Mouse (Mus musculus) MEL (cell line): ENCODE data around the gene Lpar3. TPM values are rescaled to one million over a fixed set of nuclear protein-coding genes. Genes with fewer than 3 reads are reported as not detected.

Experiments
- DNase-seq: peaks from one replicate; pipeline ENCODE4 v3.0.0; 2011; ENCODE audit warnings: low read depth, low spot score
- H3K27ac ChIP-seq: 2 replicates; pipeline ENCODE4 v1.5.1; 2012; ENCODE audit warnings: low read depth, mild to moderate bottlenecking, control low read depth, low read length, moderate library complexity; ENCODE audit not compliant: control insufficient read depth
- H3K27me3 ChIP-seq, 2 experiments: fragments of 150-350 bp in 1 of 2; sonication (generic) in 1 of 2; 2 replicates each; pipeline ENCODE4 v1.6.1; 2012; ENCODE audit warnings: low read length in 2 of 2, mild to moderate bottlenecking in 2 of 2, improper control_type of control experiment in 1 of 2, moderate library complexity in 1 of 2; ENCODE audit not compliant: insufficient read depth in 2 of 2, control insufficient read depth in 1 of 2
- H3K36me3 ChIP-seq, 2 experiments: 2 replicates each; pipeline ENCODE4 v1.6.1; 2012 to 2014; ENCODE audit warnings: low read length in 2 of 2, improper control_type of control experiment in 1 of 2, inconsistent platforms in 1 of 2, mild to moderate bottlenecking in 1 of 2; ENCODE audit not compliant: insufficient read depth in 2 of 2, control insufficient read depth in 1 of 2
- H3K4me1 ChIP-seq, 2 experiments: fragments of 150-350 bp in 1 of 2; sonication (generic) in 1 of 2; 2 replicates each; pipeline ENCODE4 v1.6.1; 2012; ENCODE audit warnings: low read length in 2 of 2, improper control_type of control experiment in 1 of 2, mild to moderate bottlenecking in 1 of 2; ENCODE audit not compliant: insufficient read depth in 2 of 2, control insufficient read depth in 1 of 2
- H3K4me3 ChIP-seq, 2 experiments: fragments of 150-350 bp in 1 of 2; sonication (generic) in 1 of 2; 2 replicates each; pipeline ENCODE4 v1.5.1; 2012; ENCODE audit warnings: low read depth in 2 of 2, low read length in 2 of 2, mild to moderate bottlenecking in 2 of 2, moderate library complexity in 2 of 2, control low read depth in 1 of 2, improper control_type of control experiment in 1 of 2; ENCODE audit not compliant: control insufficient read depth in 1 of 2, insufficient read depth in 1 of 2
- H3K79me2 ChIP-seq: 2 replicates; pipeline ENCODE4 v1.6.1; 2012; ENCODE audit warnings: mild to moderate bottlenecking, low read length, moderate library complexity; ENCODE audit not compliant: control insufficient read depth, poor library complexity, insufficient read depth
- H3K9ac ChIP-seq: 2 replicates; pipeline ENCODE4 v1.6.1; 2012; ENCODE audit warnings: low read depth, mild to moderate bottlenecking, control low read depth, low read length, moderate library complexity; ENCODE audit not compliant: control insufficient read depth, poor library complexity, severe bottlenecking
- H3K9me3 ChIP-seq: fragments of 150-350 bp; sonication (generic); replicated peaks from 2 replicates; pipeline ENCODE4 v1.6.1; 2012; ENCODE audit warnings: mild to moderate bottlenecking, low read length, improper control_type of control experiment, moderate library complexity; ENCODE audit not compliant: insufficient read depth
- BHLHE40 ChIP-seq: IDR thresholded peaks from 2 replicates; pipeline ENCODE4 v1.6.1; 2012; ENCODE audit warnings: low read depth, mild to moderate bottlenecking, inconsistent platforms, low read length, improper control_type of control experiment, borderline replicate concordance
- CHD2 ChIP-seq: IDR thresholded peaks from 2 replicates; pipeline ENCODE4 v1.6.1; 2011; ENCODE audit warnings: low read length, improper control_type of control experiment
- GATA1 ChIP-seq: IDR thresholded peaks from 2 replicates; pipeline ENCODE4 v1.6.1; 2011; ENCODE audit warnings: low read depth, low read length, improper control_type of control experiment
- JUND ChIP-seq: IDR thresholded peaks from 2 replicates; pipeline ENCODE4 v1.6.1; 2011; ENCODE audit warnings: low read depth, mild to moderate bottlenecking, improper control_type of control experiment, low read length
- KAT2A ChIP-seq: conservative IDR thresholded peaks from 2 replicates; pipeline ENCODE4 v1.6.1; 2012; ENCODE audit warnings: low read depth, low read length, improper control_type of control experiment, inconsistent platforms
- MAZ ChIP-seq: IDR thresholded peaks from 2 replicates; pipeline ENCODE4 v1.6.1; 2012; ENCODE audit warnings: low read depth, mild to moderate bottlenecking, inconsistent platforms, low read length, improper control_type of control experiment
- MEF2A ChIP-seq: IDR thresholded peaks from 2 replicates; pipeline ENCODE4 v1.6.1; 2014; ENCODE audit warnings: low read depth, mild to moderate bottlenecking, inconsistent platforms, low read length, improper control_type of control experiment; ENCODE audit not compliant: poor library complexity, insufficient replicate concordance, severe bottlenecking; ENCODE audit errors: extremely low read depth
- POLR2A ChIP-seq, 2 experiments: IDR thresholded peaks; 2 replicates each; pipeline ENCODE4 v1.6.1; 2011 to 2012; ENCODE audit warnings: low read length in 2 of 2, mild to moderate bottlenecking in 2 of 2, control low read depth in 1 of 2, improper control_type of control experiment in 1 of 2, low read depth in 1 of 2, moderate library complexity in 1 of 2; ENCODE audit not compliant: control insufficient read depth in 1 of 2, insufficient read depth in 1 of 2, poor library complexity in 1 of 2
- POLR2AphosphoS5 ChIP-seq: IDR thresholded peaks from 2 replicates; pipeline ENCODE4 v1.6.1; 2012; ENCODE audit warnings: low read depth, borderline replicate concordance, mild to moderate bottlenecking, inconsistent platforms, low read length, moderate library complexity, mixed read lengths
- RAD21 ChIP-seq: IDR thresholded peaks from 2 replicates; pipeline ENCODE4 v1.6.1; 2011; ENCODE audit warnings: mild to moderate bottlenecking, low read depth, low read length, improper control_type of control experiment
- RCOR1 ChIP-seq: IDR thresholded peaks from 2 replicates; pipeline ENCODE4 v1.6.1; 2012; ENCODE audit warnings: low read depth, mild to moderate bottlenecking, inconsistent platforms, low read length, improper control_type of control experiment
- SIN3A ChIP-seq: IDR thresholded peaks from 2 replicates; pipeline ENCODE4 v1.6.1; 2012; ENCODE audit warnings: low read length, improper control_type of control experiment, inconsistent platforms
- TBP ChIP-seq: IDR thresholded peaks from 2 replicates; pipeline ENCODE4 v1.8.0; 2011; ENCODE audit warnings: low read depth, low read length, improper control_type of control experiment
- UBTF ChIP-seq: IDR thresholded peaks from 2 replicates; pipeline ENCODE4 v1.6.1; 2012; ENCODE audit warnings: low read depth, mild to moderate bottlenecking, inconsistent platforms, low read length, improper control_type of control experiment, moderate library complexity, borderline replicate concordance; ENCODE audit not compliant: insufficient read depth
- USF1 ChIP-seq: IDR thresholded peaks from 2 replicates; pipeline ENCODE4 v1.6.1; 2014; ENCODE audit warnings: low read depth, mild to moderate bottlenecking, inconsistent platforms, low read length, improper control_type of control experiment, moderate library complexity
- USF2 ChIP-seq, 2 experiments: IDR thresholded peaks; 2 replicates each; pipeline ENCODE4 v1.6.1; 2011 to 2012; ENCODE audit warnings: improper control_type of control experiment in 2 of 2, low read length in 2 of 2, borderline replicate concordance in 1 of 2, inconsistent platforms in 1 of 2, low read depth in 1 of 2, mild to moderate bottlenecking in 1 of 2; ENCODE audit not compliant: insufficient read depth in 1 of 2
- ZKSCAN1 ChIP-seq: IDR thresholded peaks from 2 replicates; pipeline ENCODE4 v1.6.1; 2012; ENCODE audit warnings: low read depth, mild to moderate bottlenecking, inconsistent platforms, low read length, improper control_type of control experiment, moderate library complexity
- ZMIZ1 ChIP-seq: IDR thresholded peaks from 2 replicates; pipeline ENCODE4 v1.6.1; 2012; ENCODE audit warnings: low read depth, mild to moderate bottlenecking, inconsistent platforms, low read length, improper control_type of control experiment, moderate library complexity
- polyA plus RNA-seq, 2 experiments: library from polyadenylated mRNA; stranded (reverse) in 1 of 2; unstranded in 1 of 2; fragments of >175 nt in 1 of 2; fragments of >200 nt in 1 of 2; gene quantifications; 2 replicates each; pipeline versions ENCODE4 v1.2.1 to v1.2.4; 2012; ENCODE audit warnings: low replicate concordance in 2 of 2, low read depth in 1 of 2; ENCODE audit not compliant: insufficient read length in 2 of 2, insufficient read depth in 1 of 2, missing spikeins in 1 of 2
- total RNA-seq: library from RNA; depleted of rRNA; stranded (reverse); fragments of 300-350 nt; gene quantifications from 2 replicates; pipeline ENCODE4 v1.2.3, GENCODE M21; 2012

Lpar3 gene
- total and polyA plus RNA-seq, 3 experiments, result not detected

DNA sequence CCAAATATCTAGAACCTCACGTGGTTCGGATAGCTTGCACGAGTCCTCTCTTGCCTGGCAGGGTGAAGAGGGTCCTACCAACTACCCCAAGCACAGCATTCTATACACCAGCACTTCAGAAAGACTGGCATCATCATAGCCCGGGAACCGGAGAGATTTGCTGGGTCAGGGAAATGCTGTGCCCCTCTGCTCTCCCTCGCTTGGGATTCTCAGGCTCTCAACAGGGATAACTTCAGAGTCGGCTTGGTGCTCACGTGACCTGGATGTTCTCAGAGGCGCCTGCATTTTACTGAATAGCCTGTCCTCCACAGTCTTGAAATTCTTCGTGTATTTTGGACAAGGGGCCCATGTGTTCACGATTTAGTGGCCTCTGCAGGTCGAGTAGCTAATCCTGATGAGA lies 23.0 kb upstream of the Lpar3 start:
- no peaks in the 10 kb centered on the region for H3K9me3 ChIP-seq
- H3K4me1 ChIP-seq, result no peaks in the 10 kb centered on the region
- DNase-seq, result no peak
- no peak overlapping the region for H3K9ac ChIP-seq
- H3K27me3 ChIP-seq, result peaks cover 0 to 6% of the 10 kb centered on the region in 2 experiments; a peak in 2 of 4 replicates
- no peak for TF ChIP-seq MEF2A
- TF ChIP-seq SIN3A, result no peak
- TF ChIP-seq ZMIZ1, result no peak
- TF ChIP-seq GATA1, result no peak
- TF ChIP-seq TBP, result no peak
- TF ChIP-seq CHD2, result no peak
- TF ChIP-seq ZKSCAN1, result no peak
- no peak for TF ChIP-seq KAT2A
- no peak for TF ChIP-seq POLR2A (IDR thresholded peaks at IDR 0.05; ENCODE audit: control insufficient read depth in 1 of 2, insufficient read depth in 1 of 2, low read depth in 1 of 2, low read length in 2 of 2, poor library complexity in 1 of 2)
- no peak for TF ChIP-seq MAZ
- TF ChIP-seq JUND, result no peak
- TF ChIP-seq USF2 (IDR thresholded peaks at IDR 0.05; ENCODE audit: borderline replicate concordance in 1 of 2, insufficient read depth in 1 of 2, low read depth in 1 of 2, low read length in 2 of 2), result no peak
- TF ChIP-seq USF1, result no peak
- no peaks in the 10 kb centered on the region for H3K36me3 ChIP-seq
- H3K27ac ChIP-seq, result no peak overlapping the region
- H3K79me2 ChIP-seq, result no peaks in the 10 kb centered on the region
- H3K4me3 ChIP-seq, result no peak overlapping the region

DNA sequence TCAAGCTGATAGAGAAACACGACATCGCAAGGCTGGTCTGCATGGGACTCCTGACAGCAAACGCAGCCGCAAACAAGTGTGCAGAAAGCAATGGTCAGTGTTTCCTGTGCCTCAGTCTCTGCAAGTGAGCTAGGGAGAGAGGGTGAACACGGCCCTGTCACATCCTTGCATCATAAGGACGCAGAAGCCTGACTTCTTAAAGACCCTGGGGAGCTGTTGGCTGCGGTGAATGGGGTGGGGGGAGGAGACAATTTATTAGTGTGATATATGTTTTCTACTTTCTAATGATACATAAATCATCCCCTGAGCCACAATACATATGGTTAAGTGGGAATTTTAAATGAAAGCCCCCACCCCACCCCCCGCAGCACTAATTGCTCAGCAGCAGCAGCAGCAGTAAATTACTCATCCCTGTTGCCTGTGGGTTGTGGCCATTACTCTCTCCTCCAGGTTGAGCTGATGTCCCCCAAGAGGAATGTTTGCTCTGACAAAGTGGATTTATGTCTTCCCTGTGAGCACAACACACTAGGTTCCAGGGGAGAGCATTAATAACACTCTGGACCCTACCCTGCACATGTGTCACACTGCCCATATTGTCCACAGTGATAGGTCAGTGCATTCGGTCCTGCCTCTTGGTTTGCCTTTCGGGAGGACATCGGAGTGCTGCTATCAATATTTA lies 21.8 kb upstream of the Lpar3 start:
- no peaks in the 10 kb centered on the region for H3K4me1 ChIP-seq
- no peak for DNase-seq
- TF ChIP-seq POLR2AphosphoS5 (no peak), RAD21 (no peak), MEF2A (no peak), JUND (no peak), RCOR1 (no peak), BHLHE40 (no peak), UBTF (no peak)
- no peaks in the 10 kb centered on the region for H3K36me3 ChIP-seq
- no peak overlapping the region for H3K4me3 ChIP-seq
- H3K9ac ChIP-seq, result no peak overlapping the region
- no peaks in the 10 kb centered on the region for H3K9me3 ChIP-seq
- no peaks in the 10 kb centered on the region for H3K79me2 ChIP-seq
- H3K27me3 ChIP-seq, result peaks cover 0 to 5% of the 10 kb centered on the region in 2 experiments; a peak in 2 of 4 replicates
- H3K27ac ChIP-seq, result no peak overlapping the region
